Mouse (Mus musculus) CD4-positive, CD25-positive, alpha-beta regulatory T cell, adult 2 months (primary cell): ENCODE data around the gene Zdhhc14.
A peak's percentile ranks its signal among the peaks of the same experiment; 100 is the strongest.
"Not testable (repeated sequence)": the region's sequence is repeated elsewhere in the genome, so short reads cannot be mapped to it uniquely, and the experiment has no call there.

Experiments
- DNase-seq: peaks from one replicate; pipeline ENCODE4 v3.0.0-alpha.2; 2012; ENCODE audit warnings: low read depth, low spot score

Gene Zdhhc14

GRCm38 (mm10) chr17:5601953-5602352, 109.6 kb downstream of the Zdhhc14 start:
- no peak for DNase-seq

DNA sequence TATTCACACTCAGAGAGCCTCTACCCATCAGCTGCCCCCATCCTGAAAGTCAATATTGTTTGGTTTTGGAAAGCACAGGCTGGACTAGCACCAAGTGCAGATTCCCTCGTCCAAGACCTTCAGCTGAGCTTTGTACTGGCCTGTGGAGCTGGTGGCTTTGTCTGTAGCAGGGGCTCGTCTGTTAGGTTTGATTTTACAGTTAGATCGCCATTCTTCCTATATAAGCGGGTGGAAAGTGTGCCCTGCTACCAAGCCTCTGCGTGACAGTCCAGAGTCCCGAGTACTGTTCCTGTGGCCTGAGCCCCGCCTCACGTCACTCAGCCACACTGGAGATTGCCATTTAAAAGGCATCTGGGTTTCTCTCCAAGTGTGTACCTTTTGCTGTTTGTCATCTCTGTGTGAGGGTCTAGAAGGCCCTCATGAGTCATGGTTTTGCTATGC, 113.8 kb downstream of the Zdhhc14 start:
- no peak for DNase-seq

DNA sequence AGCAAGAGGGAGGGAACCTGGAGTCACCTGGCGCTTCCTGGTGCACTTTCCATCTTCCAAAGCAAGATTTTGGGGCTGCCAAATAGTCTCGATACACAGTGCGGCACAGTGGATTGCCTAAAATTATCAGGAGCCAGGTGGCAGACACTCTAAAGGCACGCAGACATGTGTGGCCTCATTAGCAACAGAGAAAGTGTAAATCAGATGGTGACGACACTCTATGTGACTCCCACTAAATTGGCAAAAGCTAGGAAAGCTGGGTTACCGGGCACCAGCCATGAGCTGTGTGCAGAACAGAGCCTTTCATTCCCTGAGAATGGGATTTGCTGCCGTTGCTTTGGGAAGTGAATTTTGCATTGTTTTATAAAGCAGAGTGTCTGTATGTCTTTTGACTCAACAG, 115.0 kb downstream of the Zdhhc14 start:
- no peak for DNase-seq

GRCm38 (mm10) chr17:5609875-5610552, 117.7 kb downstream of the Zdhhc14 start:
- no peak for DNase-seq

GRCm38 (mm10) chr17:5612236-5612635, 119.9 kb downstream of the Zdhhc14 start:
- DNase-seq: no peak

GRCm38 (mm10) chr17:5614771-5615318, 122.5 kb downstream of the Zdhhc14 start:
- DNase-seq: no peak

DNA sequence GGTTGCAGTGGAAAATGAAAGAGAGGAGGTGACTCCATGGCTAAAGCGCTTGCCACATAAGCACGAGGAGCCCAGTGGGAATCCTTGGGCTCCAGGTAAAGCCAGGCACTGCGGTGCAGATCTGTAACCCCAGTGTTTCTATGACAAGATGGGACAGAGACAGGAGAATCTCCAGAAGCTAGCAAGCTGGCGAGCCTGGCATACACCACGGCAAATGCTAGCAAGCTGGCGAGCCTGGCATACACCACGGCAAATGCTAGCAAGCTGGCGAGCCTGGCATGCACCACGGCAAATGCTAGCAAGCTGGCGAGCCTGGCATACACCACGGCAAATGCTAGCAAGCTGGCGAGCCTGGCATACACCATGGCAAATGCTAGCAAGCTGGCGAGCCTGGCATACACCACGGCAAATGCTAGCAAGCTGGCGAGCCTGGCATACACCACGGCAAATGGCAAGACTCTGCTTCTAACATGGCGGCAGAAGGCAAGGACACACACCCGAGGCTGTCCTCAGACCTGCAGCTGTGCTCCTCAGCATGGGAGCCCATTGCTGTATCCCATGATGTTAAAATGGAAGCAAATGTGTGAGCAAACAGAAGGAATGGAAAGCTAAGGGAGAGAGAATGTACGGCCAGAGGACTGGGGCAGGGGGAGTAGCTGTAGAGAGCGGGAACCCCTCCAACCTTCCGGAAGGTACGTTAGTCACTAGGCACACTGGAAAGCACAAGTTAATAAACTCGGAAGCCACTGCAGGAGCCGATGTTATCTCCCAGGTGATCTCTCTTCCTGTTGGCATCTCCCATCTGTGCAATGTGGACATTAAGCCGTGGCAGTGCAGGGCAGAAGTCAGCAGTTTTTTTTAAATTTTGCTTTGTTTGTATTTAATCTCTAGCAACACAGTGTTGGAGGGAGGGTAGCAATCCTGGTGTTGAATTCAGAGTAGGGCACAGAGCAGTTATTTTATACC, 129.6 kb downstream of the Zdhhc14 start:
- no peak for DNase-seq

DNA sequence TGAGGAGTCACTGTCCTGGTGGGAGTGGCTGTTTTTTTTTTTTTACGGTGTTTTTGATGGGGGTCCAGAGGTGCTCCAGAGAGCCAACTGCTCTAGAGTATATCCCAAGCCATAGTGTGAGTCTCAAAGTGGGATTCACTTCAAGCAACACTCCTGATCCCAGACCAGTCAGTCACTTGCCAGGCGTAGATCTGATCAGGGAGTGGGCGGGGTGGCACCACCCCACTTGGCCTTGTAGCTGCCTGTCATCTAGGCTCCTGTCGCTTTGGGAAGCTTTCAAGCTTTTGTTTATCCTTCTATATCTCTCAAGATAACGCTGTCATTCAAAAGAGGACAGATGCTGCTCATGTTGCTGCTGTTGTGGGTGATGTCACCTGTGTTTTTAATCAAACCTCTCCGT, 130.4 kb downstream of the Zdhhc14 start:
- DNase-seq: no peak

- no peak for DNase-seq
These were observed 130.8 kb downstream of the Zdhhc14 start for GRCm38 (mm10) chr17:5623181-5623580.

DNA sequence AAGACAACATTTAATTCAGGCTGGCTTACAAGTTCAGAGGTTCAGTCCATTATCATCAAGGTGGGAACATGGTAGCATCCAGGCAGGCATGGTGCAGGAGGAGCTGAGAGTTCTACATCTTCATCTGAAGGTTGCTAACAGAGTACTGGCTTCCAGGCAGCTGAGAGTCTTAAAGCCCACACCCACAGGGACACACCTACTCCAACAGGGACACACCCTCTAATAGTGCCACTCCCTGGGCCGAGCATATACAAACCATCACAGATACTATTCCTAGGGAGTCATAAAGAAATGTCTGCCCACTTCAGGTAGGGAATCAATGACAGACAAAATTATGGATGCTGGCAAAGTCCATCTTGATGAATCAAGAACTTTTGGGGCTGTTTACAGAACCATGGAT, 132.5 kb downstream of the Zdhhc14 start:
- not testable (repeated sequence) for DNase-seq

- peak; percentile 21 for DNase-seq
These were observed 134.0 kb downstream of the Zdhhc14 start for GRCm38 (mm10) chr17:5626402-5626801.

DNA sequence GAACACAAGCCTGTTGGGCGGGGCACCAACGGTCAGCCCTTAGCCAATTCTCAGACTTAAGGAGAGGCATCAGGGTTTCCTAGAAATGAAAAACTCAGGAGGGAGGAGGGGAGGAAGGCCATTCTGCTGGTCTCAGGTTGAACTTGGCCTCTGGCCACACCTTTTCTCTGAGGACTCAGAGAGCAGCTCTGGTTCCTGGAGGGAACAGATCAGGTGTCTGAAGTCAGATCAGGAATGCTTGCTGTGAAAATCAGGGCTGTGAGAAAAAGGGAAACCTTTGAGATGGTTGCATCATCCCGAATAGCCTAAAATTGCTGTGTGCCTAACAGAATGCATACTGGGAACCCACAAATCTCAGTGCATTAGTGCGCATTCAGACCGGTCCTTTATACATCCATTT, 135.3 kb downstream of the Zdhhc14 start:
- DNase-seq: no peak

DNA sequence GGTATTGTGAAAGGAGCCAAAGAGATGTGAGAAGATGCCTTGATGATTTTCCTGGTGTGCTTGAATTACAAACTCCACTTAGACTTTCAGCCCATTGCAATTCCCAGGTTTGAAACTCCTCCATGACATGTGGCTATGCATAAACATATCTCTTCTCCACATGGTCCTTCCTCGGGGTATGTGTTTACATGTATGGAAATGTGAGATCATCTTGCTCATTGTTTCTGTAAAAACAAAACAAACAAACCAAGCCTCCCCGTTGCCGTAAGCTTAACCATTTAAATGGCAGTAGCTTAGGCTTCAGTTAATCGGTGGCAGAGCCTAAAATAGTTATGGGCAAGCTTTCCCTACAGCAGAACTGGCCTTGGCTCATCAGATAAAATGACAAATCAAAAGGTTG, 137.3 kb downstream of the Zdhhc14 start:
- DNase-seq: no peak

- no peak for DNase-seq
These were observed 142.9 kb downstream of the Zdhhc14 start for GRCm38 (mm10) chr17:5635254-5635653.

GRCm38 (mm10) chr17:5641436-5641835, 149.1 kb downstream of the Zdhhc14 start:
- DNase-seq: peak; percentile 4

GRCm38 (mm10) chr17:5642918-5643721, 150.8 kb downstream of the Zdhhc14 start:
- DNase-seq: no peak

DNA sequence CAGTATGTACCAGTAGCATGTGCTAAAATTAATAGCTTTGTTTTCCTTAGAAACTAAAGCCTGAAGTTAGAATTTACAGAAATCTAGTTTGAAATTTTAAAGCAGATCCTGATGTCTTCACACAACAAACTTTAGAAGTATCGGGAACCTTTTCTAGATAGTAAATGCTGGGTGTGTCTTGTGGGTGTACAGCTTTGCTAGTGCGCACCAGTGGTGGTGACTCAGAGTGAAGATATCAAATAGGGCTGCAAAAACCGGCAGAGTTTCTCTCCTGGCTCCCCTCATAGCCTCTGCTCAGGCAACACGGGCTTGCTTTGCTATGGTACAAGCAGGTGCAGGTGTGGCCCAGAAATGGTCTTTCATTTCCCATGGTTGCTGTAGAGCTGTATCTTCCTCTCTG, 157.8 kb downstream of the Zdhhc14 start:
- DNase-seq: no peak

DNA sequence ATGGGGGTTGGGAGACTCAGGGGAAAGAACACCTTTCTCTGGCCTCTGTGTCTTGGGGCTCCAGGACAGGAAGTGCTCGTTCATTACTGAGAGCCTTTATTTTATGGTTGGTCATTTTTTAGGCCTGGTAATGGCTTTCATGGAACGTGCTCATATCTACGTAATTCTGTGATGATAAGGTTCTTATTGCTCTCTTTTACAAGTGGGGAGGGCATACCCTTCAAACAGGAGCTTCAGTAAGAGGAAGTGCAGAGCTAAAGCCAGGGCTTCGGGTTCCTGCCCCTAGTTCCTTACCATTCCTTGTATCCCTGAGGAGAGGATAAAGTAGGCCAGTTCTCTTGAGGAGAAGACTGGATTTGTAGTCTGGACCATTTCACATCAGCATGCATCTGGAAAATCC, 158.3 kb downstream of the Zdhhc14 start:
- DNase-seq: no peak

- peak; percentile 21 for DNase-seq
These were observed 159.2 kb downstream of the Zdhhc14 start for GRCm38 (mm10) chr17:5651551-5651950.

- DNase-seq: no peak
These were observed 161.6 kb downstream of the Zdhhc14 start for GRCm38 (mm10) chr17:5653981-5654380.

DNA sequence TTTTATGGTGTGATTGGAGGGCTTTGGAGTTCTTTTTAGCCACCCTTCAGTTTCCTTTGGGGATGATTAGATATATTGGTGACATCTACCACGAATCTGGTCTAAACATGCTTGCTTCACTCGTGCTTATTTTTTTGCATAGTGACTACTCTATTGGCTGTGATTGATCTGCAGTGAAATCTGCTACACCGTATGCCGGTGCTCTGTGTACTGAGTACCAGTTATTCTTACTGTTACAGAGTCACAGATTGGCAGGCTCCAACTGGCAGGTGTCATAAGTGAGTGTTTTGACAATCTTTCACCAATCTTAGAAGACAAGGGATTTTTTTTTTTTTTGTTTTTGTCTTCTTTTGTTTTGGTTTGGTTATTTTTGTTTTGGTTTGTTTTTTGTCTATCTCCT, 163.2 kb downstream of the Zdhhc14 start:
- DNase-seq: no peak
